Mouse (Mus musculus) megakaryocyte progenitor cell, adult 5-6 weeks (primary cell): ENCODE measurements around the gene Gm10337. TPM values are rescaled to one million over a fixed set of nuclear protein-coding genes. Genes with fewer than 3 reads are reported as not detected.

Source experiments
- ATAC-seq: replicated peaks from 2 replicates; pipeline ENCODE4 v1.8.0; 2016; ENCODE audit warnings: mild to moderate bottlenecking, moderate TSS enrichment, inconsistent platforms; ENCODE audit not compliant: poor library complexity
- total RNA-seq, 2 experiments: library from RNA; stranded (forward) in 1 of 2; stranded (reverse) in 1 of 2; fragments of 157-497, 149-512 nt in 1 of 2; fragments of 200-1000 nt in 1 of 2; gene quantifications; 2 replicates each; pipeline versions ENCODE4 v1.2.3 to v1.2.4; 2015 to 2017

The Gm10337 gene
- total RNA-seq, 2 experiments from 2014 or later = not detected

GRCm38 (mm10) chr15:102499370-102499769 lies 4.2 kb upstream of the Gm10337 start:
- peak; percentile 45 for ATAC-seq

- ATAC-seq = no peak
Measured at GRCm38 (mm10) chr15:102499851-102500250, 3.7 kb upstream of the Gm10337 start.

GRCm38 (mm10) chr15:102500479-102500878 lies 3.0 kb upstream of the Gm10337 start:
- ATAC-seq = no peak

- ATAC-seq = no peak
Measured at GRCm38 (mm10) chr15:102501084-102501814, 2.3 kb upstream of the Gm10337 start.

- ATAC-seq = no peak
Measured at GRCm38 (mm10) chr15:102502254-102502840, 1.2 kb upstream of the Gm10337 start.

- ATAC-seq = no peak
Measured at GRCm38 (mm10) chr15:102503924-102504782, 631 bp downstream of the Gm10337 start.

- no peak for ATAC-seq
Measured at GRCm38 (mm10) chr15:102505073-102505769, 1.7 kb downstream of the Gm10337 start.

GRCm38 (mm10) chr15:102505770-102506463 lies 2.4 kb downstream of the Gm10337 start:
- ATAC-seq = no peak

- no peak for ATAC-seq
Measured at GRCm38 (mm10) chr15:102506464-102506830, 2.9 kb downstream of the Gm10337 start.

GRCm38 (mm10) chr15:102506864-102507263 lies 3.3 kb downstream of the Gm10337 start:
- no peak for ATAC-seq

GRCm38 (mm10) chr15:102507561-102507960 lies 4.0 kb downstream of the Gm10337 start:
- no peak for ATAC-seq

GRCm38 (mm10) chr15:102508336-102508735 lies 4.8 kb downstream of the Gm10337 start:
- no peak for ATAC-seq

- ATAC-seq = peak; percentile 4; the same call in 1 of the 2 replicates
Measured at GRCm38 (mm10) chr15:102510110-102510509, 6.6 kb downstream of the Gm10337 start.

- ATAC-seq = peak; percentile 90
Measured at GRCm38 (mm10) chr15:102510590-102511284, 7.2 kb downstream of the Gm10337 start.

GRCm38 (mm10) chr15:102511285-102511833 lies 7.8 kb downstream of the Gm10337 start:
- ATAC-seq = no peak

GRCm38 (mm10) chr15:102512010-102512409 lies 8.5 kb downstream of the Gm10337 start:
- ATAC-seq = no peak

- ATAC-seq = no peak
Measured at GRCm38 (mm10) chr15:102512471-102512870, 8.9 kb downstream of the Gm10337 start.

GRCm38 (mm10) chr15:102513004-102513403 lies 9.5 kb downstream of the Gm10337 start:
- ATAC-seq = no peak

GRCm38 (mm10) chr15:102515261-102515660 lies 11.7 kb downstream of the Gm10337 start:
- ATAC-seq = no peak
